Mouse (Mus musculus) Patski (cell line): Measurements from ENCODE around the gene Mgmt. TPM values are rescaled to one million over a fixed set of nuclear protein-coding genes. Genes with fewer than 3 reads are reported as not detected.

Experiments used
- ATAC-seq: fragments of 100-300 bp; one replicate; pipeline ENCODE4 v1.8.0; 2021
- CTCF ChIA-PET: fragments of 350-600 bp; sonication (Branson Sonifier 250); formaldehyde crosslinking; loops from one replicate; lab custom pipeline; 2022; ENCODE audit warnings: inconsistent platforms; lab: Charles Lee
- POLR2A ChIA-PET: fragments of 350-600 bp; sonication (Branson Sonifier 250); formaldehyde crosslinking; loops from one replicate; lab custom pipeline; 2022; ENCODE audit warnings: antibody characterized with exemption, inconsistent platforms; lab: Charles Lee
- DNase-seq: peaks from one replicate; pipeline ENCODE4 v3.0.0-alpha.2; 2011; ENCODE audit warnings: low read depth, low spot score
- H3K27me3 ChIP-seq: fragments of 371-371 bp; one replicate; pipeline ENCODE4 v1.5.1; 2021
- CTCF ChIP-seq: fragments of 100-300 bp; IDR thresholded peaks from one replicate; pipeline ENCODE4 v1.5.1; 2021
- in situ Hi-C: fragments of 300-500 bp; cut with MboI; formaldehyde crosslinking; loops from 3 replicates; pipeline ENCODE4 v1.11.1; 2018; ENCODE audit warnings: low pct_unique_long_range_greater_than_20kb, mixed read lengths
- polyA plus RNA-seq: library from polyadenylated mRNA; unstranded; gene quantifications from one replicate; pipeline ENCODE4 v1.2.3, GENCODE M21; 2021

The Mgmt gene
- polyA plus RNA-seq, 1 experiment from 2014 or later: not detected

DNA sequence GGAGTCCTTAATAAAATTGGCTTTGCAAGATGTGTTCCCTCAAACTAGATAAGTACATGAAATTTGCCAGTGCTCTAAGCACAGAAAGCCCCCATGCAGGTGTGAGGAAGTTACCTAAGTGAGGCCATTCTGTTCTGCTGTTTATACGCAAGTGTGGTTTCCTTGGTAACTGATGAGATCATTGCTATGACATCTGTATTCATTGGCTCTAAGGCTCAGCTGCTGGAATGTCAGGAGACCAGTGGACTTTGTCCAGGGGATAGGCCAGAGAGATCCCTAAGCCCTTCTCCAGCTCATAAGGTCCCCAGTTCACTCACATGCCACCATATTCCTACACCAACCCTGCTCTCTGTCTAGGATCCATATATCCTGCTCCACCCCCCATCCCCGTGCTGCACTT lies 257.4 kb downstream of the Mgmt start:
- in situ Hi-C loops: no loop called here
- ATAC-seq: no peak
- ChIA-PET CTCF (no interaction called here), POLR2A (no interaction called here)
- no peak for DNase-seq
- no peak for TF ChIP-seq CTCF
- H3K27me3 ChIP-seq: no peaks in the 10 kb centered on the region

DNA sequence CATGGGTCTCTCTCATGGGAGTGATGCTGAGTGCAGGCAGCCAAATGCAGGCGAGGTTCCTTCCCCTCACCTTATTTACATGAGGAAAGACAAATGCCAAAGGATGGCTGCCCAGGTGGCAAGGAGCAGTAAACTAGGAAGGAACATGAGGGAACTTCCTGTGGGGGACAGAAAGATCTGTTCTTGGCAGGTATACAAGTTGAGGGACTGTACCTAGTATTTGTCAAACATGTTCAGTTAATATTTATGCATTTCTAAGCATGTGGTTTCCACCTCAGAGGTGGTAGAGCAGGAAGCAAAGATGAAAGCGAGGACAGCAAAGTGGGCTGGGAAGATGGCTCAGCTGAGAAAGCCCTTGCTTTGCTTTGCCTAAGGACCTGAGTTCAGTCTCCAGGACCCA lies 260.2 kb downstream of the Mgmt start:
- CTCF ChIA-PET: no interaction called here
- DNase-seq: no peak
- in situ Hi-C loops: no loop called here
- no peak for ATAC-seq
- no peak for TF ChIP-seq CTCF
- POLR2A ChIA-PET: no interaction called here
- no peaks in the 10 kb centered on the region for H3K27me3 ChIP-seq

GRCm38 (mm10) chr7:137159086-137159485 lies 264.7 kb downstream of the Mgmt start:
- POLR2A ChIA-PET: no interaction called here
- DNase-seq (no peak), ATAC-seq (no peak)
- no peaks in the 10 kb centered on the region for H3K27me3 ChIP-seq
- in situ Hi-C loops: no loop called here
- TF ChIP-seq CTCF: no peak
- CTCF ChIA-PET: no interaction called here

DNA sequence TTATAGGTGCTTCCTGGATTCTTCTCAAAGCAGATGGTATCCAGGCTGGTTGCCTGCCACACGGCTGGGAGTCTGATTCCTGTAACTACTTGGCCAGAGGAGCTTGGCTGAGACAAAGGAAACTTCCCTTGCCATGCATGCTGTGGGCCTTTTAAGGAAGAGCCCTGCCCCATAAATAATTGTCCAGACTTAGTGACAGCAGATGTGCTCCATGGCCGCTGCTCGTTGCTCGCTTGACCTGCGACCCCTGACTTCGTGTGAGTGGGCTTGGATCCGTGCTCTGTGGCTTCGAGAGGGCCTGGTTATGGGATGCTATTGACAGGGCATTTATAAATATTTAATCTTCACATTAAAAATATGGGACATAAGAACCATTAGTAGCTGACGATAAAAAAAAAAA lies 277.9 kb downstream of the Mgmt start:
- ChIA-PET POLR2A (interaction anchor here (0.5 kb wide), 1 partner anchor 312 kb away, joined by 3 read pairs; no protein-coding TSS in a partner anchor), CTCF (no interaction called here)
- DNase-seq (no peak), ATAC-seq (no peak)
- peaks cover 5% of the 10 kb centered on the region for H3K27me3 ChIP-seq
- TF ChIP-seq CTCF: no peak
- in situ Hi-C loops: no loop called here
